Mouse (Mus musculus) liver, embryonic 15.5 days (tissue): ENCODE measurements around the gene Mcemp1. TPM values are rescaled to one million over a fixed set of nuclear protein-coding genes. Genes with fewer than 3 reads are reported as not detected.
A peak's percentile ranks its signal among the peaks of the same experiment; 100 is the strongest.

Source experiments
- ATAC-seq: fragments of 200-750 bp; cut with Nextera tagmentation; 2 replicates; pipeline ENCODE4 v1.8.0; 2017; ENCODE audit warnings: moderate number of reproducible peaks, mild to moderate bottlenecking, moderate library complexity; ENCODE audit not compliant: insufficient read depth
- H3K27ac ChIP-seq: fragments of 300-500 bp; sonication (generic); replicated peaks from 2 replicates; pipeline ENCODE4 v1.5.1; 2015; ENCODE audit warnings: mild to moderate bottlenecking, inconsistent platforms
- H3K27me3 ChIP-seq: fragments of 300-500 bp; sonication (generic); 2 replicates; pipeline ENCODE4 v1.6.1; 2015; ENCODE audit warnings: mild to moderate bottlenecking, inconsistent platforms
- H3K36me3 ChIP-seq: fragments of 300-500 bp; sonication (generic); replicated peaks from 2 replicates; pipeline ENCODE4 v1.6.1; 2015; ENCODE audit warnings: moderate library complexity, mild to moderate bottlenecking, inconsistent platforms
- H3K4me1 ChIP-seq: fragments of 300-500 bp; sonication (generic); replicated peaks from 2 replicates; pipeline ENCODE4 v1.6.1; 2015; ENCODE audit warnings: inconsistent platforms
- H3K4me2 ChIP-seq: fragments of 300-500 bp; sonication (generic); 2 replicates; pipeline ENCODE4 v1.6.1; 2015; ENCODE audit warnings: moderate library complexity, mild to moderate bottlenecking, inconsistent platforms
- H3K4me3 ChIP-seq: fragments of 300-500 bp; sonication (generic); replicated peaks from 2 replicates; pipeline ENCODE4 v1.5.1; 2015; ENCODE audit warnings: mild to moderate bottlenecking, inconsistent platforms
- H3K9ac ChIP-seq: fragments of 300-500 bp; sonication (generic); 2 replicates; pipeline ENCODE4 v1.6.1; 2015; ENCODE audit warnings: moderate library complexity, mild to moderate bottlenecking, inconsistent platforms
- H3K9me3 ChIP-seq: fragments of 300-500 bp; sonication (generic); replicated peaks from 2 replicates; pipeline ENCODE4 v1.6.1; 2016; ENCODE audit warnings: inconsistent platforms
- WGBS: fragments of 180-500 bp; shearing (Covaris S2); methylation state at CpG from one replicate; pipeline ENCODE4 v1.1.7; 2015; ENCODE audit warnings: mixed read lengths; ENCODE audit not compliant: insufficient replicate concordance; 5-methylcytosine and 5-hydroxymethylcytosine counted together
- polyA plus RNA-seq: library from polyadenylated mRNA; unstranded; fragments of >200 nt; fragmentation: Nextera tagmentation; extraction: Ambion mirVana; gene quantifications from 2 replicates; pipeline ENCODE4 v1.2.1, GENCODE M21; 2015

Gene Mcemp1
- polyA plus RNA-seq, result 8.2 and 8.9 TPM in 2 replicates

- Histone ChIP-seq H3K27ac (peak within 1 kb of the TSS; percentile 55), H3K9me3 (no peaks in the 10 kb centered on the region), H3K4me1 (no peaks in the 10 kb centered on the region), H3K4me3 (peak within 1 kb of the TSS; percentile 25; the same call in 1 of the 2 replicates), H3K27me3 (no peaks in the 10 kb centered on the region), H3K9ac (no peak within 1 kb of the TSS), H3K36me3 (no peaks in the 10 kb centered on the region), H3K4me2 (no peak within 1 kb of the TSS)
- 55% methylated on average over 6 of the region's 6 CpGs for WGBS
- no peak for ATAC-seq
These were observed at the start of gene Mcemp1 for GRCm38 (mm10) chr8:3665507-3665906. Mcemp1 (plus strand) TSS chr8:3665754.

DNA sequence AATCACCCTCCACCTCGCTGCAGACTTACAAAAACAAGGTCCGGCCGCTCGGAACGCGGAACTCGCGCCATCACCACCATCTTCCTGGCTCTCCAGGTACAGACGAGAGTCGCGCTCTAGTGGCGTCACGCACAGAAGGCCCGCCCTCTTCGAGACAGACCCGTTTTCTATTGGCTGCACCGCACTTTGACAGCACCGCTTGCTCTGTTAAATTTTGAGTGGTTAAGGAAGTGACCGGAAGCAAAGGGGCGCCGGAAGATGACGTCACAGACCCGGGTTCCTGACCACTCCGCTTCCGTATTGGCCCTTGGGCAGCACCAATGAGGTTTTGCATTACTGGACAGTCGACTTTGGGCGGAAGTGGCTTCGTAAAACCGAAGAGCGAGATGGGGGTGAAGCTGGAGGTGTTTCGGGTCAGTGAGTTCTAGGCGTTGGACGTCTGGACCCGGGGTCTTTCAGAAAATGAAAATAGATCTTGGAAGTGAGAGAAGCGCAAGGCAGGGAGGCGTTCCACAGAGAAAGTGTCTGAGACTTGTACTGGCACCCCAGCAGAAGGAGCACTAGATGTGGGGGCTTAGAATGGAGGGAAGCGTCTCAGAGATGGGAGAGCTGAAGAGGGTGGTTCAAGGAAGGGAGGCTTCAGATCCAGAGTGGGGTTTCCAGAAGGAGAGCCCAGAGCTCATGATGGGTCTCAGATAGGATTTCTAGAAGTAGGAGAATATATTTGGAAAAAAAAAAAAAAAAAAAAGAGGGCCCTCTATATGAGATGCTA, 44.2 kb upstream of the Mcemp1 start, which contains the start of the genes Xab2 and Pet100:
Gene Xab2 (minus strand): TSS at position 118 of the 772 bp plus-strand sequence.
Gene Pet100 (plus strand): TSS at position 350 of the 772 bp plus-strand sequence.
- ATAC-seq, result peak; percentile 96
- whole genome bisulfite sequencing, result under 1% methylated on average over 37 of the region's 37 CpGs
- Histone ChIP-seq H3K9ac (peak within 1 kb of the TSS; percentile 75), H3K36me3 (peaks cover 23% of the 10 kb centered on the region), H3K4me1 (peaks cover 31% of the 10 kb centered on the region), H3K9me3 (no peaks in the 10 kb centered on the region), H3K4me3 (peak within 1 kb of the TSS; percentile 94), H3K4me2 (peak within 1 kb of the TSS; percentile 82), H3K27ac (peak within 1 kb of the TSS; percentile 64), H3K27me3 (no peaks in the 10 kb centered on the region)

- Histone ChIP-seq H3K36me3 (peaks cover 17% of the 10 kb centered on the region), H3K27me3 (no peaks in the 10 kb centered on the region), H3K9ac (peak overlapping the region; percentile 68; the same call in 1 of the 2 replicates), H3K9me3 (no peaks in the 10 kb centered on the region), H3K4me2 (peak overlapping the region; percentile 82), H3K27ac (no peak overlapping the region), H3K4me1 (peaks cover 31% of the 10 kb centered on the region), H3K4me3 (peak overlapping the region; percentile 94)
- ATAC-seq, result no peak
- WGBS, result 63% methylated on average over 8 of the region's 8 CpGs
These were observed 43.4 kb upstream of the Mcemp1 start for GRCm38 (mm10) chr8:3622119-3622518.

DNA sequence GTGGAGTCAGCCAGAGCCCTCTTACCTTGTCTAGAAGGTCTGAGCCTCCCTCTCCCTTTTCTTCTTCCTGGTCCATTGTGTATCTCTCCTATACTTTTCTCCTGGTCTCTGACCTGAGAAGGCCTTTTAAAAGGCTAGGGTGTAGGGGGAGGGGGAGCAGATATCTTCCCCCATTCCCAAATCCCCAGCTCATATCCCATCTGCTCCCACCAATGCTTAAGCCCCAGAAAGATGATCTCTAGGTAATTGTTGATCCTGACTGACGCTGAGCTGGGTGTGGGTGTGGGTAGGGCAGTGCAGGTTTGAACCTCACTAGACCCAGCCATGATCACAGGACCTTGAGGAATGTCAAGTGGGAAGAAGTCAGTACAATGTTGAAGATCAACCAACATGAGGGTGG, 40.1 kb upstream of the Mcemp1 start, which contains the start of gene Pcp2:
Gene Pcp2 (minus strand): TSS at position 101 of the 400 bp plus-strand sequence.
- H3K27me3 ChIP-seq, result peaks cover 18% of the 10 kb centered on the region
- H3K4me2 ChIP-seq, result no peak within 1 kb of the TSS
- H3K36me3 ChIP-seq, result no peaks in the 10 kb centered on the region
- no peak for ATAC-seq
- H3K4me3 ChIP-seq, result no peak within 1 kb of the TSS
- peaks cover 17% of the 10 kb centered on the region for H3K4me1 ChIP-seq
- 56% methylated on average over 1 of the region's 1 CpGs for WGBS
- H3K9me3 ChIP-seq, result no peaks in the 10 kb centered on the region
- no peak within 1 kb of the TSS for H3K9ac ChIP-seq
- H3K27ac ChIP-seq, result no peak within 1 kb of the TSS

- peaks cover 23% of the 10 kb centered on the region for H3K4me1 ChIP-seq
- no peak overlapping the region for H3K4me3 ChIP-seq
- no peak overlapping the region for H3K4me2 ChIP-seq
- no peaks in the 10 kb centered on the region for H3K9me3 ChIP-seq
- no peak for ATAC-seq
- H3K9ac ChIP-seq, result no peak overlapping the region
- 17% methylated on average over 5 of the region's 5 CpGs for WGBS
- H3K27ac ChIP-seq, result no peak overlapping the region
- H3K27me3 ChIP-seq, result peaks cover 22% of the 10 kb centered on the region
- no peaks in the 10 kb centered on the region for H3K36me3 ChIP-seq
These were observed 38.6 kb upstream of the Mcemp1 start for GRCm38 (mm10) chr8:3626971-3627370.

GRCm38 (mm10) chr8:3628014-3628413, 37.5 kb upstream of the Mcemp1 start:
- H3K27me3 ChIP-seq, result peaks cover 22% of the 10 kb centered on the region
- ATAC-seq, result no peak
- no peak overlapping the region for H3K27ac ChIP-seq
- H3K36me3 ChIP-seq, result peaks cover under 1% of the 10 kb centered on the region
- H3K4me3 ChIP-seq, result no peak overlapping the region
- no peak overlapping the region for H3K4me2 ChIP-seq
- WGBS, result 40% methylated on average over 5 of the region's 5 CpGs
- no peak overlapping the region for H3K9ac ChIP-seq
- peaks cover 21% of the 10 kb centered on the region for H3K4me1 ChIP-seq
- no peaks in the 10 kb centered on the region for H3K9me3 ChIP-seq

DNA sequence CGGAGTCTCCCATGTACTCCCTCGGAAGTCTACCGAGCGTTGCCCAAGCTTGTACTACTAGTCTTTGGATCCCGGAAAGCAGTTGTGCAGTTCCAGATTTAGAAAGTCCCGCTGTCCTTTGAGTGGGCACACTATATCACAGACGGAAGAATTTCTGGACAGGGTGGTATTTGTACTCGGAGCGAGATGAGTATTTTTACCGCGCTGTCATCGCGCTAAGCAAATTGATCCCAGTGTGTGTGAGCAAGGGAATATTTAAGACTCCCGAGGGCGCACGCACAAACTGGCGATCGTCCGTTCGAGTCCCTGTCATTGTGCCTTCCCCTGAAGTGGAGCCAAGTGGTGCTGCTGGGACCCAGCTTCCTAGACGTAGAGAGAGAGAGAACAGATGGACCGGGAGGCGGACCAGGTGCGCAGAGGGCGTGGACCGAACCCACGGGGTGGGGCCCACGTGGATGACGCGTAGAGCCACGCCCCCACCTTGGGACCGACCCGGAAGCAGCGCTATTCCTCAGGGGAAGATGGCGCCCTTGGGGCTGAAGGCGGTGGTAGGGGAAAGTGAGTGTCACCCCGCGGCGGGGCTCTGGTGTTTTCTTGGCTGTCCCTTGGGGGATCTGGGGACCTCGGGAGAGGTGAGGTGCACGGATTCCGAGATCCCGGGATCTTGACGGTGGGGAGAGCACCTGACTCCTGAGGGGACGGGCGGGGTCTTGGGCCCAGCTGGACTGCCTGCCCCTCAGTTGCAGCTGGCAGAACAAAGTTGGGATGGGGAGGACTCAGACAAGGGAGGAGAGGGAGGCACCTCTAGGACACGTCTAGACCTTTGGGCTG, 34.7 kb upstream of the Mcemp1 start, which contains the start of gene Stxbp2:
Gene Stxbp2 (plus strand): TSS at position 309 of the 831 bp plus-strand sequence.
- Histone ChIP-seq H3K27me3 (peaks cover 22% of the 10 kb centered on the region), H3K4me1 (peaks cover 21% of the 10 kb centered on the region), H3K9ac (peak within 1 kb of the TSS; percentile 68), H3K27ac (peak within 1 kb of the TSS; percentile 42), H3K4me3 (peak within 1 kb of the TSS; percentile 81), H3K4me2 (peak within 1 kb of the TSS; percentile 86), H3K36me3 (peaks cover 28% of the 10 kb centered on the region), H3K9me3 (no peaks in the 10 kb centered on the region)
- WGBS, result 4% methylated on average over 47 of the region's 47 CpGs
- peak; percentile 88 for ATAC-seq

- Histone ChIP-seq H3K27me3 (peaks cover 22% of the 10 kb centered on the region), H3K9ac (peak overlapping the region; percentile 68), H3K4me1 (peaks cover 21% of the 10 kb centered on the region), H3K9me3 (no peaks in the 10 kb centered on the region), H3K36me3 (peaks cover 34% of the 10 kb centered on the region), H3K27ac (peak overlapping the region; percentile 42), H3K4me2 (peak overlapping the region; percentile 86), H3K4me3 (peak overlapping the region; percentile 81)
- peak; percentile 53 for ATAC-seq
- 2% methylated on average over 8 of the region's 8 CpGs for WGBS
These were observed 34.1 kb upstream of the Mcemp1 start for GRCm38 (mm10) chr8:3631478-3631875.

GRCm38 (mm10) chr8:3645804-3646203, 19.8 kb upstream of the Mcemp1 start:
- H3K9me3 ChIP-seq, result no peaks in the 10 kb centered on the region
- no peak overlapping the region for H3K4me3 ChIP-seq
- H3K4me1 ChIP-seq, result peaks cover 7% of the 10 kb centered on the region; the same call in 1 of the 2 replicates
- H3K27ac ChIP-seq, result no peak overlapping the region
- peaks cover 23% of the 10 kb centered on the region for H3K36me3 ChIP-seq
- whole genome bisulfite sequencing, result 8% methylated on average over 5 of the region's 5 CpGs
- no peaks in the 10 kb centered on the region for H3K27me3 ChIP-seq
- ATAC-seq, result peak; percentile 63
- H3K9ac ChIP-seq, result no peak overlapping the region
- no peak overlapping the region for H3K4me2 ChIP-seq

DNA sequence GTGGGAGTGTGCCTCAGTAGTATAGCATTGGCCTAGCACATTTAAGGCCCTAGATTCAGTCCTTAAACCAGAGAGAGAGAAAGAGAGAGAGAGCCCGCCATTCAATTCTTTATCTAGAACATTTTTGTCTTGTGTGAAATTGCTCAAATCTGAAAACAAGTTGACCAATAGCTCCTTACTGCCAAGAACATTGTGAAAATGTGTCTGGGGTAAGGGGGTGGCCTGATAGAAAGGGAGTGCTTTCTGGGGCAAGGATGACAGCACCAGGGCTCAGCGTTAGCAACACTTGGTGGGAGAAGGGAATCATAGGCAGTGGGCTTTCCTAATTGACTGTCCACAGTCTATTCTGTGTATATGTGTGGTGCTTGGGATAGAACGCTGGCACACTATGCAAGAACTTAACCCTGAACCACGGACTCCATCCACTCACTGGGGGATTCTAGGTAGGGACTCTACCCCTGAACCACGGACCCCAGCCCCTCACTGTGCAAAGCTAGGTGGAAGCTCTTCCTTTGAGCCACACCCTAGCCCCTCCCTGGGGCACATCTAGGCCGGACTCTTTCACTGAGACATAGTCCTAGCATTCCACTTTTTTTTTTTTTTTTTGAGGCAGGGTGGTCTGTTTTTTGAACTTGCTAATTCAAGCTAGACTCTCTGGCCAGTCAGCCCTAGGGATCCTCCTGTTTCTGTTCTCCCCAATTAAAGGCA, 18.6 kb upstream of the Mcemp1 start:
- 58% methylated on average over 6 of the region's 6 CpGs for WGBS
- H3K4me2 ChIP-seq, result no peak overlapping the region
- H3K27ac ChIP-seq, result no peak overlapping the region
- H3K27me3 ChIP-seq, result no peaks in the 10 kb centered on the region
- H3K4me3 ChIP-seq, result no peak overlapping the region
- H3K4me1 ChIP-seq, result peaks cover 7% of the 10 kb centered on the region; the same call in 1 of the 2 replicates
- no peaks in the 10 kb centered on the region for H3K9me3 ChIP-seq
- H3K36me3 ChIP-seq, result peaks cover 11% of the 10 kb centered on the region; the same call in 1 of the 2 replicates
- H3K9ac ChIP-seq, result no peak overlapping the region
- no peak for ATAC-seq
